Mouse (Mus musculus) liver, adult 2 months (tissue): Measurements from ENCODE around the gene Ptcd1. TPM values are rescaled to one million over a fixed set of nuclear protein-coding genes. Genes with fewer than 3 reads are reported as not detected.

Source experiments
- DNase-seq: peaks from one replicate; pipeline ENCODE4 v3.0.0-alpha.2; 2011; ENCODE audit warnings: low read depth, low spot score; ENCODE audit errors: extremely low read depth
- H3K27ac ChIP-seq: fragments of 200-500 bp; replicated peaks from 2 replicates; pipeline ENCODE4 v1.5.1; 2012; ENCODE audit warnings: low read depth, mild to moderate bottlenecking, control low read depth, inconsistent platforms, low read length; ENCODE audit not compliant: insufficient read depth
- H3K27me3 ChIP-seq: fragments of 200-500 bp; 2 replicates; pipeline ENCODE4 v1.6.1; 2012; ENCODE audit warnings: mild to moderate bottlenecking, moderate library complexity, low read length, inconsistent platforms; ENCODE audit not compliant: control insufficient read depth, insufficient read depth
- H3K36me3 ChIP-seq: fragments of 200-500 bp; 2 replicates; pipeline ENCODE4 v1.6.1; 2012; ENCODE audit warnings: low read length, inconsistent platforms; ENCODE audit not compliant: control insufficient read depth, insufficient read depth
- H3K4me1 ChIP-seq: fragments of 200-500 bp; 2 replicates; pipeline ENCODE4 v1.6.1; 2011; ENCODE audit warnings: low read length; ENCODE audit not compliant: control insufficient read depth, insufficient read depth
- H3K4me3 ChIP-seq: fragments of 200-500 bp; 2 replicates; pipeline ENCODE4 v1.5.1; 2011; ENCODE audit warnings: low read depth, mild to moderate bottlenecking, control low read depth, low read length, moderate library complexity; ENCODE audit not compliant: insufficient read depth
- H3K79me2 ChIP-seq: fragments of 200-500 bp; 2 replicates; pipeline ENCODE4 v1.6.1; 2012; ENCODE audit warnings: inconsistent platforms, mild to moderate bottlenecking, low read length, moderate library complexity; ENCODE audit not compliant: control insufficient read depth, insufficient read depth
- H3K9ac ChIP-seq: fragments of 200-500 bp; 2 replicates; pipeline ENCODE4 v1.6.1; 2012; ENCODE audit warnings: low read depth, mild to moderate bottlenecking, control low read depth, inconsistent platforms, low read length
- CTCF ChIP-seq: fragments of 200-500 bp; IDR thresholded peaks from 2 replicates; pipeline ENCODE4 v1.5.1; 2011; ENCODE audit warnings: low read depth, low read length, control low read depth
- POLR2A ChIP-seq: fragments of 200-500 bp; IDR thresholded peaks from 2 replicates; pipeline ENCODE4 v1.6.1; 2011; ENCODE audit warnings: low read length, control low read depth; ENCODE audit not compliant: insufficient read depth; ENCODE audit errors: extremely low read depth
- WGBS: fragments of 180-500 bp; shearing (Covaris S2); methylation state at CpG from one replicate; pipeline ENCODE4 v1.1.7; 2018; 5-methylcytosine and 5-hydroxymethylcytosine counted together
- polyA plus RNA-seq: library from polyadenylated mRNA; depleted of rRNA; stranded (reverse); fragments of >200 nt; gene quantifications from 2 replicates; pipeline ENCODE4 v1.2.3, GENCODE M21; 2012
- total RNA-seq: library from RNA; depleted of rRNA; stranded (reverse); fragments of >200 nt; gene quantifications from 2 replicates; pipeline ENCODE4 v1.2.3, GENCODE M21; 2014

Ptcd1 gene
- total and polyA plus RNA-seq, 2 experiments: 7.2 to 7.5 TPM

DNA sequence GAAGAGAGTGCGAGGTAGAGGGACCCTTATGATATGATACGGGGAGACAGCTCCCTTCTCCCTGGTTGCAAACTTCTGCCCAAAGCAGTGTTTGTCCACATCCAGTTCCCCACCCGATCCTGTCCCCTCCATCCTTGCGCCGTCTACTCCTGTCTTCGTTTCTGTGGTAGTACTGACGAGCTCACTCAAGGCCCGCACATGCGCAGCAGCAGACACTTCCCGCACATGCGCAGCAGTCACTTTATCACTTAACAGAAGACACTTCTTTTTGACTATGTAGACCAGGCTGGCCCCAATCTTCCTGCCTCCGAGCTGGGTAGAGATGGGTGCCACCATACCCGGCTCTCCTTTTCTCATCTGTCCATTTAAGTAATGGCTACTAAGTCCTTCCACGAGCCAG lies 5.5 kb downstream of the Ptcd1 start:
- TF ChIP-seq POLR2A (no peak), CTCF (no peak)
- no peak overlapping the region for H3K9ac ChIP-seq
- DNase-seq: no peak
- H3K79me2 ChIP-seq: peaks cover 5% of the 10 kb centered on the region; the same call in 1 of the 2 replicates
- H3K36me3 ChIP-seq: peaks cover 26% of the 10 kb centered on the region
- no peak overlapping the region for H3K4me3 ChIP-seq
- no peak overlapping the region for H3K27ac ChIP-seq
- WGBS: 97% methylated on average over 14 of the region's 14 CpGs
- H3K4me1 ChIP-seq: peaks cover 6% of the 10 kb centered on the region
- no peaks in the 10 kb centered on the region for H3K27me3 ChIP-seq

DNA sequence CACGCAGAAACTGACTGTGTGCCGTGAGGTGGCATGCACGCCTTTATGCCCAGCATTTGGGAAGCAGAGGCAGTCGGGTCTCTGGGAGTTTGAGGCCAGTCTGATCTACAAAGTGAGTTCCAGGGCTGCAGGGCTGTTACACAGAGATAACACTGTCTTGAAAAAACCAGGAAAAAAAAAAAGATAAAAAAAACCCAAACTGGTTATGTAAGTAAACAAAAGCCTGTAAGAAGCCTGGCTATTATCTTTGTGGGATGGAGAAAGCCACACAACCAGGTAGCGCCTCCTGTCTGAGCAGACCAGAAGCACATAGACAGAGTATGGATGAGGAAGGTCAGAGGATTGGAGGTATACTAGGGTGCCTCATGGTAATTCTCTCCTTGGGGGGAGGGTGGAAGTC lies 14.2 kb downstream of the Ptcd1 start:
- Histone ChIP-seq H3K36me3 (peaks cover 28% of the 10 kb centered on the region), H3K4me1 (no peaks in the 10 kb centered on the region), H3K27ac (no peak overlapping the region), H3K27me3 (no peaks in the 10 kb centered on the region), H3K4me3 (no peak overlapping the region), H3K9ac (no peak overlapping the region), H3K79me2 (no peaks in the 10 kb centered on the region)
- TF ChIP-seq POLR2A (no peak), CTCF (no peak)
- 95% methylated on average over 5 of the region's 5 CpGs for WGBS
- no peak for DNase-seq

DNA sequence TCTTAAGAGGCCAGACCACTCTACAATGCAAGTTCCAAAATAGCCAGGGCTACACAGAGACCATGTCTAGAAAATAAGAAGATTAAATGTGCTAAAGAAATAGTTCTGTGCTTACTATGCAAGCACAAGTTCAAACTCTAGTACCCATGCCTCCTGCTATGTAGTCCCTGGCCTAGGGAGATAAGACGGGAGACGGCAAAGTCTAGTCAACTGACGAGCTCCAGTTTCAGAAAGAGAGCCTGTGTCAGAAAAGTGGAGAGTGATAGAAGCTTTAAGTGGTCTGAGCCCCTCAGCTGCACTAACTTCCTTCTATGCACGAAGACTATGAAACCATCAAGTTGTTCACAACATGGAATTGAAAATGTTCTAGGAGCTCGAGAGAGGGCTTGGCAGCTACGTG lies 17.6 kb downstream of the Ptcd1 start:
- no peak for DNase-seq
- no peak overlapping the region for H3K27ac ChIP-seq
- no peaks in the 10 kb centered on the region for H3K79me2 ChIP-seq
- WGBS: 94% methylated on average over 6 of the region's 6 CpGs
- H3K27me3 ChIP-seq: no peaks in the 10 kb centered on the region
- no peak overlapping the region for H3K9ac ChIP-seq
- no peak overlapping the region for H3K4me3 ChIP-seq
- H3K36me3 ChIP-seq: peaks cover 42% of the 10 kb centered on the region
- no peak for TF ChIP-seq CTCF
- H3K4me1 ChIP-seq: peaks cover 2% of the 10 kb centered on the region; the same call in 1 of the 2 replicates

DNA sequence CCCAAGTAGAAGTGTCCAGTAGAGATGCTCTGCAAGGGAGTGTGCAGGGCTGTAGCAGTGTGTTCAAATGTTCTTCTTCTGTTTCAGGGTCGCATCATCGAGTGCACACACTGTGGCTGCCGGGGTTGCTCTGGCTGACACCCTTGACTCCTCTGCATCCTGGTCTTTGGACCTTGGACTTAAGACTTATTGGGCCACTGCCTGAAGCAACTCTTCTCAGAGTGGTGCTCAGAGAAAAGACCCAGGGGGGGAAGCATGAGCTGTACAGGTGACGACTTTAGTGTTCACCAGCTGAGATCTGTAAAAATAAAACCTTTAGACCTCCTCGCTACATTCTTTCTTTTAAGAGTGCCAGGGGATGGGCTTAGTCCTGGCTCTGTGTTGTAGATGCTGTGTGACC lies 19.2 kb downstream of the Ptcd1 start:
- Histone ChIP-seq H3K27me3 (no peaks in the 10 kb centered on the region), H3K27ac (no peak overlapping the region), H3K4me1 (peaks cover 2% of the 10 kb centered on the region; the same call in 1 of the 2 replicates), H3K79me2 (no peaks in the 10 kb centered on the region), H3K4me3 (no peak overlapping the region), H3K9ac (no peak overlapping the region), H3K36me3 (peaks cover 47% of the 10 kb centered on the region)
- WGBS: 44% methylated on average over 5 of the region's 5 CpGs
- DNase-seq: peak; percentile 41
- TF ChIP-seq CTCF (no peak), POLR2A (no peak)

DNA sequence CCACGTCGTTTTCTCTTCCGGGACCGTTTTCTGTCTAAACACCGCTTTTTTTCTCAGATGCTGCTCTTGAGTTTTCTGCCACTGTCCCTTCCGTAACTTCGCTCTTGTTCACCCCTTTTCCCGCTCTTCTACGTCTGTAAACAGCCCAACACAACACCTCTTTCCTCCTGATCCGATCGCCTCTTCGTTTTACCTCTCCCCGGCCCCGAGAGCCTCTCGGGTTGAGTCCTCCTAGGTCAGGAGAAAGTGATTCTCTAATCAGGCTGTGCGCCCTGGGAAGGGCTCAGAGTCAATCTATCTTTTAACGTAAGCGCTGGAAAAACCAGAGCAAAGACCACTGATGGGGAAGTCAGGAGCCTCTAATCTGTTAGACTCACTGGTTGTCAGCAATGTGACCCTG lies 26.3 kb downstream of the Ptcd1 start:
- Histone ChIP-seq H3K27ac (peak overlapping the region; percentile 99), H3K36me3 (peaks cover 31% of the 10 kb centered on the region), H3K79me2 (peaks cover 15% of the 10 kb centered on the region; the same call in 1 of the 2 replicates), H3K4me3 (peak overlapping the region; percentile 89), H3K4me1 (peaks cover 6% of the 10 kb centered on the region), H3K9ac (peak overlapping the region; percentile 84), H3K27me3 (no peaks in the 10 kb centered on the region)
- under 1% methylated on average over 18 of the region's 18 CpGs for WGBS
- no peak for TF ChIP-seq POLR2A
- no peak for TF ChIP-seq CTCF
- DNase-seq: no peak

DNA sequence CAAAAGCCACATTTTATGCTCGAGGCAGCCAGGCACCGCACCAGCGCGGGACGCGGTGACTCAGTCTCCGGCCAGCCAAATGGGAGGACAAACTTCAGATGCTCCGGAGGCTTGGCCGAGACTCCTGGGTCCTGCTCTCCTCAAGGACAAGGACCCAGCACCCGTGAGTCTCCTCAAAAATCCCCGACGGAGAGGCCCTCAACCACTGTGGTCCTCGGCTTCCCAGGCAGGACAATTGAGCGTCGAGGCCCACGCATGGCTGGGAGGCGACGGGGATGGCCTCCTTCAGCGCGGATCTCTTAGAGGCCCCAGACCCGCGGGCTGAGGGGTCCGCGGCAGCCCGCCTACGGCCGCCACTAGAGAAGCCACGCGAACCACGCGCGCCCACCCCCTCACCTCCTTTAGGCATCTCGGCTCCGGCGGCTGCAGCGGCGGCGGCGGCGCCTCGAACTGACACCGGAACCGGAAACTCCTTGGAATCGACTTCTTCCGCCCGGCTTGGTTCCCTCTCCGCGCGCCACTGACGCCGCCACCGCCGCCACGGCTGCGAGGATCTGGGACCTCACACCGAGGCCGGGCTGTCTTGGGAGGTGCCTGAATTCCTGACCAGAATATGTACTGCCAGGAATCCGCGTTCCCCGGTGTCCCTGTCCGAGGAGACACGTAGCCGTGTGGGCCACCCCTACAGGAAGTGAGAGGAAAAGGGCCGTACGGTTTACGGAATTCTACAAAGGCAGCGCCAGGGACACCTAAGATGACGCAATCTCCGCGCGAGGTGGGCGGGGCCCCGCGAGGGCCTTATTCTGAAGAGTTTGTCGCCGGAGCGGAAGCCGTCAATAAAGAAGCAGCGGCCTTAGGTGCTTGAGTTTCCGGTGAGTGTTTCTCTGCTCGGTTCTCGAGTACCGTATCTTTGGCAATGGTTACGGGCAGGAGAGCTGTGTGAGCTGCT lies 27.1 kb downstream of the Ptcd1 start, which contains the start of the genes Pdap1 and Bud31:
TSS of gene Pdap1 (minus strand) at position 668 of the 949 bp plus-strand sequence.
TSS of gene Bud31 (plus strand) at position 792 of the 949 bp plus-strand sequence.
- peak; percentile 80 for DNase-seq
- WGBS: 2% methylated on average over 84 of the region's 84 CpGs
- peaks cover 29% of the 10 kb centered on the region for H3K36me3 ChIP-seq

More for the DNA sequence above, 27.1 kb downstream of the Ptcd1 start, which contains the start of the genes Pdap1 and Bud31:
- TF ChIP-seq CTCF (no peak), POLR2A (peak; percentile 61; the same call in 1 of the 2 replicates)
- Histone ChIP-seq H3K27me3 (no peaks in the 10 kb centered on the region), H3K4me1 (peaks cover 6% of the 10 kb centered on the region), H3K27ac (peak within 1 kb of the TSS; percentile 99), H3K79me2 (peaks cover 15% of the 10 kb centered on the region; the same call in 1 of the 2 replicates), H3K4me3 (peak within 1 kb of the TSS; percentile 89), H3K9ac (peak within 1 kb of the TSS; percentile 92)
